Mouse (Mus musculus): ENCODE measurements around the gene Nf1.

DNA sequence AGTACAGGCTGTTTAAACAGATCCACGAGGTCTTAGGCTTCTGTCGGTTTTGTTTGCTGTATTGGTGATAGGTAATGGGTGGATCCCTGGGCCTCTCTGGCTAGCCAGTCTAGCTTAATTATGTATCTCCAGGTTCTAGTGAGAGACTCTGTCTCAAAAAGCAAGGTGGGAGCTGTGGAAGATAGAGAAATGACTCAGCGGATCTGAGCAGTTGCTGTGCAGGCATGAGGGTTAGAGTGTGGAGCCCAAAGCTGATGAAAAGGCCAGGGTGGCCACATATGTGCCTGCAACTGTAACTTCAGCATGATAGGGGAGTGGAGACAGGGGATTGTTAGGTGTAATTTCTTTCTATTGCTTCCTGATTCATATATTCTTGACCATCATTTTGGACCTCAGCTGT, 17.5 kb downstream of the Nf1 start:
- TF ChIP-seq EP300 (IDR thresholded peaks at IDR 0.05; ENCODE audit: insufficient read depth, low read depth, low read length) (no peak), CTCF (IDR thresholded peaks at IDR 0.05) (no peak), POLR2A (IDR thresholded peaks at IDR 0.05; ENCODE audit: insufficient read depth, low read depth, low read length) (no peak)

Data from heart, adult 2 months (tissue).